Mouse (Mus musculus) kidney, embryonic 15.5 days (tissue): ENCODE data around the gene Samd4. TPM values are rescaled to one million over a fixed set of nuclear protein-coding genes. Genes with fewer than 3 reads are reported as not detected.
A peak's percentile ranks its signal among the peaks of the same experiment; 100 is the strongest.

ENCODE experiments used
- ATAC-seq: fragments of 200-750 bp; cut with Nextera tagmentation; replicated peaks from 2 replicates; pipeline ENCODE4 v1.8.0; 2017; ENCODE audit warnings: moderate TSS enrichment; ENCODE audit not compliant: low FRiP score
- H3K27ac ChIP-seq: fragments of 300-500 bp; sonication (generic); 2 replicates; pipeline ENCODE4 v1.5.1; 2015; ENCODE audit warnings: mild to moderate bottlenecking, inconsistent platforms
- H3K27me3 ChIP-seq: fragments of 300-500 bp; sonication (generic); 2 replicates; pipeline ENCODE4 v1.6.1; 2015; ENCODE audit warnings: inconsistent platforms
- H3K36me3 ChIP-seq: fragments of 300-500 bp; sonication (generic); 2 replicates; pipeline ENCODE4 v1.6.1; 2015; ENCODE audit warnings: inconsistent platforms
- H3K4me1 ChIP-seq: fragments of 300-500 bp; sonication (generic); 2 replicates; pipeline ENCODE4 v1.6.1; 2015; ENCODE audit warnings: inconsistent platforms
- H3K4me2 ChIP-seq: fragments of 300-500 bp; sonication (generic); 2 replicates; pipeline ENCODE4 v1.6.1; 2015; ENCODE audit warnings: moderate library complexity, mild to moderate bottlenecking, inconsistent platforms
- H3K4me3 ChIP-seq: fragments of 300-500 bp; sonication (generic); replicated peaks from 2 replicates; pipeline ENCODE4 v1.5.1; 2015; ENCODE audit warnings: mild to moderate bottlenecking, inconsistent platforms
- H3K9ac ChIP-seq: fragments of 300-500 bp; sonication (generic); 2 replicates; pipeline ENCODE4 v1.6.1; 2015; ENCODE audit warnings: mild to moderate bottlenecking, inconsistent platforms
- H3K9me3 ChIP-seq: fragments of 300-500 bp; sonication (generic); replicated peaks from 2 replicates; pipeline ENCODE4 v1.6.1; 2016; ENCODE audit warnings: inconsistent platforms
- WGBS: fragments of 180-500 bp; shearing (Covaris S2); methylation state at CpG from one replicate; pipeline ENCODE4 v1.1.7; 2015; ENCODE audit warnings: mixed read lengths; 5-methylcytosine and 5-hydroxymethylcytosine counted together
- polyA plus RNA-seq: library from polyadenylated mRNA; unstranded; fragments of >200 nt; fragmentation: Nextera tagmentation; extraction: Ambion mirVana; gene quantifications from 2 replicates; pipeline ENCODE4 v1.2.1, GENCODE M21; 2015

The Samd4 gene
- polyA plus RNA-seq, 1 experiment from 2014 or later, result 5.2 TPM

GRCm38 (mm10) chr14:46959831-46960230 is 77.2 kb downstream of the Samd4 start:
- 77% methylated on average over 2 of the region's 2 CpGs for WGBS
- Histone ChIP-seq H3K9me3 (no peaks in the 10 kb centered on the region), H3K4me2 (no peak overlapping the region), H3K27ac (no peak overlapping the region), H3K4me3 (no peak overlapping the region), H3K27me3 (no peaks in the 10 kb centered on the region), H3K36me3 (no peaks in the 10 kb centered on the region), H3K4me1 (peaks cover 23% of the 10 kb centered on the region), H3K9ac (no peak overlapping the region)
- ATAC-seq, result no peak

DNA sequence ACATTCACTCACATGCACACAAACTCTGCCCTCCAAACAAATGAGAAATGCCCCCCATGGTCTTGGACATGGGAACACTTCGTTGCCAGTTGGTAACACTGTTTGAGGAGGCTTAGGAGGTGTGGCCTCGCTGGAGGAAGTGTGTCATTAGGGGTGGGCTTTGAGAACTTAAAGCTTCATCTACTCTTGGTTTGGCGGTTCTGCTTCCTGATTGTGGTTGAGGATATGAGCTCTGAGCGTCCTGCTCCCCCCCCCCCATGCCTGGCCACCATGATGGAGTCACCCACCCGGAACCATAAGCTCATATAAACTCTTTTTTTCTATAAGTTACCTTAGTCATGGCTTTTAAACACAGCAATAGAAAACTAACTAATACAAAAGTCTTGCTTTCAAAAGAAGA is 80.2 kb downstream of the Samd4 start:
- Histone ChIP-seq H3K4me1 (peaks cover 21% of the 10 kb centered on the region), H3K27me3 (no peaks in the 10 kb centered on the region), H3K9ac (no peak overlapping the region), H3K4me3 (no peak overlapping the region), H3K9me3 (no peaks in the 10 kb centered on the region), H3K27ac (no peak overlapping the region), H3K36me3 (no peaks in the 10 kb centered on the region), H3K4me2 (no peak overlapping the region)
- no peak for ATAC-seq
- 87% methylated on average over 5 of the region's 5 CpGs for WGBS

GRCm38 (mm10) chr14:46964074-46964872 is 81.6 kb downstream of the Samd4 start:
- H3K4me2 ChIP-seq, result no peak overlapping the region
- H3K4me3 ChIP-seq, result no peak overlapping the region
- no peaks in the 10 kb centered on the region for H3K9me3 ChIP-seq
- no peak overlapping the region for H3K27ac ChIP-seq
- H3K9ac ChIP-seq, result no peak overlapping the region
- peaks cover 21% of the 10 kb centered on the region for H3K4me1 ChIP-seq
- ATAC-seq, result 0 out of 2 replicates have a peak, but pooled peaks have one; percentile 9
- no peaks in the 10 kb centered on the region for H3K27me3 ChIP-seq
- no peaks in the 10 kb centered on the region for H3K36me3 ChIP-seq
- 86% methylated on average over 2 of the region's 2 CpGs for WGBS

DNA sequence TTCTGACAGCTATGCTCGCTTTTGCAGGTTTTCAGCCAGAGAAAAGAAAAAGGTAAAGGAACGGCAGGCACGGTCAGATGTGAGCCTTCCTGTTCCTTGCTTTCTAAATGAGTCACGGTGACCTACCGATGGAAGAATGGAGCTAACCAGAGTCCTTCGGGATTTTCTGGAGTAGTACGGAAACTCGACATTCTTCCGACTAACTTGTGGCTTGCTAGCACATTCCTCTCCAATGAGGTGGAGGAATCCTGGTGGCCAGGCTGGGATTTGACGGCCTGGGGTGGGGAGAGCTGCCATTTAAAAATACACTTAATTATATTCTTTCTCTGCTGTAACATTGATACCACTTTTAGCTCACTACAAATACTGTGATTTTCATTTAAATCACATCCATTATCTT is 83.6 kb downstream of the Samd4 start:
- peak overlapping the region; percentile 23; the same call in 1 of the 2 replicates for H3K4me2 ChIP-seq

DNA sequence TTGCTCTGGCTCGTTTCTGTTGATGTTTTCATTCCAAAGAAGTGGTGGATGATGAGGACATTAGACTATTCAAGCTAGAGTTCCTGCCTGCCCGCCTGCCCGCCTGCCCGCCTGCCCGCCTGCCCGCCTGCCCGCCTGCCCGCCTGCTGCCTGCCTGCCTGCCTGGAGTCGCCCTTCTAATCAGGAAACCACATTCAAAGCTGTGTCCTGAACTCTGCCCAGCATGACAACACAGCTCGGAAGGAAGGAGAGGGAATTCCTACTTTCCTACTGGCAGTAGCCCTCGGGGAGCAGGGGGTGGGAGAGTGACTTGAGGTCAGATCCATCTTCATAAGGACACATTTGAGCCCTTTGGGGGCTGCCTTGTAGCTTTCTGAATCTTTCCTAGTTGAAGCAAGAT is 85.4 kb downstream of the Samd4 start:
- H3K4me1 ChIP-seq, result peaks cover 21% of the 10 kb centered on the region
- ATAC-seq, result no peak

More for the DNA sequence above, 83.6 kb downstream of the Samd4 start:
- Histone ChIP-seq H3K27me3 (no peaks in the 10 kb centered on the region), H3K36me3 (no peaks in the 10 kb centered on the region), H3K9ac (no peak overlapping the region), H3K9me3 (no peaks in the 10 kb centered on the region), H3K4me1 (peaks cover 21% of the 10 kb centered on the region), H3K4me3 (no peak overlapping the region), H3K27ac (0 out of 2 replicates have a peak overlapping the region, but pooled peaks have one; percentile 18)
- no peak for ATAC-seq
- 47% methylated on average over 10 of the region's 10 CpGs for WGBS

GRCm38 (mm10) chr14:46970673-46971072 is 88.0 kb downstream of the Samd4 start:
- no peaks in the 10 kb centered on the region for H3K9me3 ChIP-seq
- H3K4me3 ChIP-seq, result no peak overlapping the region
- no peaks in the 10 kb centered on the region for H3K36me3 ChIP-seq
- H3K27me3 ChIP-seq, result no peaks in the 10 kb centered on the region
- H3K27ac ChIP-seq, result no peak overlapping the region
- no peak overlapping the region for H3K9ac ChIP-seq
- H3K4me2 ChIP-seq, result no peak overlapping the region
- ATAC-seq, result no peak
- H3K4me1 ChIP-seq, result peaks cover 17% of the 10 kb centered on the region
- 72% methylated on average over 3 of the region's 3 CpGs for WGBS

More for the DNA sequence above, 85.4 kb downstream of the Samd4 start:
- Histone ChIP-seq H3K4me2 (no peak overlapping the region), H3K9ac (no peak overlapping the region), H3K27ac (no peak overlapping the region), H3K4me3 (no peak overlapping the region), H3K9me3 (no peaks in the 10 kb centered on the region), H3K27me3 (no peaks in the 10 kb centered on the region), H3K36me3 (no peaks in the 10 kb centered on the region)
- WGBS, result 77% methylated on average over 11 of the region's 11 CpGs

- Histone ChIP-seq H3K9me3 (no peaks in the 10 kb centered on the region), H3K4me2 (no peak overlapping the region), H3K4me1 (peaks cover 8% of the 10 kb centered on the region), H3K27me3 (no peaks in the 10 kb centered on the region), H3K36me3 (no peaks in the 10 kb centered on the region), H3K9ac (no peak overlapping the region), H3K27ac (no peak overlapping the region), H3K4me3 (no peak overlapping the region)
- no peak for ATAC-seq
- WGBS, result 90% methylated on average over 2 of the region's 2 CpGs
Measured at GRCm38 (mm10) chr14:46971802-46972201, 89.1 kb downstream of the Samd4 start.

DNA sequence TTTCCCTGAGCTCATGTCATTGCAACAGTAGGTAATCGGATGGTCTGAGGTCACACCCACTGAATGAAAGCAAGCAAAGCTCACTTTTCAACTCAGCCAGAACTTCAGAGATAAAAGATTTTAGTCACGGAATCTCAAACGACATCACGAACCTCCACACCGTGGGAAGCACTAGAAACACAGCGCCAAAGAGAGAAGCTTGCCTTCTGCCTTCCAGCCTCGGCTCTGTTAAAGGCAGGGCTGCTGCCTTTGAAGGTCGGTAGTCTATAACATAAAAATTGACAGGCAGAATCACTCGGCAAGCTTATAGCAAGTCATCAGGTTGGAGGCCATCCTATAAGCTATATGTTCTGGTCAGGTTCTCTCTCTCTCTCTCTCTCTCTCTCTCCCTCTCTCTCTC is 92.2 kb downstream of the Samd4 start:
- peaks cover 4% of the 10 kb centered on the region for H3K4me1 ChIP-seq
- ATAC-seq, result no peak
- H3K9me3 ChIP-seq, result no peaks in the 10 kb centered on the region
- WGBS, result 72% methylated on average over 9 of the region's 9 CpGs
- H3K9ac ChIP-seq, result no peak overlapping the region
- H3K4me2 ChIP-seq, result no peak overlapping the region
- no peak overlapping the region for H3K27ac ChIP-seq
- H3K4me3 ChIP-seq, result no peak overlapping the region
- H3K27me3 ChIP-seq, result no peaks in the 10 kb centered on the region
- no peaks in the 10 kb centered on the region for H3K36me3 ChIP-seq

GRCm38 (mm10) chr14:46975969-46976368 is 93.3 kb downstream of the Samd4 start:
- Histone ChIP-seq H3K36me3 (no peaks in the 10 kb centered on the region), H3K9me3 (no peaks in the 10 kb centered on the region), H3K4me1 (peaks cover 4% of the 10 kb centered on the region), H3K27me3 (no peaks in the 10 kb centered on the region), H3K4me3 (no peak overlapping the region), H3K27ac (no peak overlapping the region), H3K9ac (no peak overlapping the region), H3K4me2 (no peak overlapping the region)
- 57% methylated on average over 4 of the region's 4 CpGs for WGBS
- no peak for ATAC-seq

DNA sequence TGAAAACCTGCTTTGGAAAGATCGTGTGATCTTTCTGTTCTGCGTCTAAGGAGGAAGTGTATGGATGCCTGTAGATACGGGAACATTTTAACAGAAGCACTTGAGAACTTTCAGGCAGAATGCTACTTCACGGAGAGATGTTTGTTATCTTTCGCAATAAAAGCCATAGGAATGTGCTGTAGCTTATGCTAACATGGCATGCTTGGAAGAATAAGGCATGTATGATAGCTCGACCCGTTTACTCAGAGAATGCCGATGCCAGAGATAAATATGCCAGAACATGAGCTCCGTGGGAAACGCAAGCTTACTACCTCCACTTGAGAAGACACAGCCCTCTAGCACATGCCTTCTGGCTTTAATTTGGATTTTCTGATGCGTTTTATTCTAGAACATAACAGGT is 94.1 kb downstream of the Samd4 start:
- no peak overlapping the region for H3K9ac ChIP-seq
- H3K9me3 ChIP-seq, result no peaks in the 10 kb centered on the region
- 63% methylated on average over 11 of the region's 11 CpGs for WGBS
- no peak overlapping the region for H3K27ac ChIP-seq
- H3K4me3 ChIP-seq, result no peak overlapping the region
- H3K4me1 ChIP-seq, result peaks cover 4% of the 10 kb centered on the region
- H3K36me3 ChIP-seq, result no peaks in the 10 kb centered on the region
- no peak for ATAC-seq
- no peak overlapping the region for H3K4me2 ChIP-seq
- H3K27me3 ChIP-seq, result no peaks in the 10 kb centered on the region

- Histone ChIP-seq H3K4me3 (no peak overlapping the region), H3K27ac (no peak overlapping the region), H3K36me3 (no peaks in the 10 kb centered on the region), H3K4me1 (peaks cover 4% of the 10 kb centered on the region), H3K9me3 (no peaks in the 10 kb centered on the region), H3K27me3 (no peaks in the 10 kb centered on the region), H3K4me2 (no peak overlapping the region), H3K9ac (no peak overlapping the region)
- ATAC-seq, result no peak
- 63% methylated on average over 10 of the region's 10 CpGs for WGBS
Measured at GRCm38 (mm10) chr14:46977660-46978059, 95.0 kb downstream of the Samd4 start.

- Histone ChIP-seq H3K27me3 (no peaks in the 10 kb centered on the region), H3K27ac (no peak overlapping the region), H3K4me1 (peaks cover 4% of the 10 kb centered on the region), H3K36me3 (no peaks in the 10 kb centered on the region), H3K9me3 (no peaks in the 10 kb centered on the region), H3K4me2 (no peak overlapping the region), H3K9ac (no peak overlapping the region), H3K4me3 (no peak overlapping the region)
- ATAC-seq, result no peak
- 62% methylated on average over 5 of the region's 5 CpGs for WGBS
Measured at GRCm38 (mm10) chr14:46979172-46979571, 96.5 kb downstream of the Samd4 start.
